Mouse (Mus musculus): ENCODE measurements around the gene Agbl3. TPM values are rescaled to one million over a fixed set of nuclear protein-coding genes. Genes with fewer than 3 reads are reported as not detected.

The Agbl3 gene
- polyA plus RNA-seq, 1 experiment, result 0.29 TPM

GRCm38 (mm10) chr6:34906125-34906524, 125.9 kb downstream of the Agbl3 start:
- Histone ChIP-seq H3K9me3 (ENCODE audit: control insufficient read depth, low read length) (no peaks in the 10 kb centered on the region), H3K36me3 (ENCODE audit: control insufficient read depth) (peaks cover 83% of the 10 kb centered on the region), H3K4me3 (replicated peaks) (no peak overlapping the region), H3K27me3 (ENCODE audit: control insufficient read depth) (no peaks in the 10 kb centered on the region), H3K4me1 (ENCODE audit: control insufficient read depth) (peaks cover 84% of the 10 kb centered on the region)
- TF ChIP-seq GATA1 (IDR thresholded peaks at IDR 0.05; ENCODE audit: low read length) (no peak), TAL1 (IDR thresholded peaks at IDR 0.05; ENCODE audit: low read length) (no peak)

GRCm38 (mm10) chr6:34906661-34907060, 126.4 kb downstream of the Agbl3 start:
- H3K4me3 ChIP-seq (replicated peaks), result peak overlapping the region; percentile 55
- H3K27me3 ChIP-seq (ENCODE audit: control insufficient read depth), result no peaks in the 10 kb centered on the region
- no peaks in the 10 kb centered on the region for H3K9me3 ChIP-seq (ENCODE audit: control insufficient read depth, low read length)
- H3K36me3 ChIP-seq (ENCODE audit: control insufficient read depth), result peaks cover 78% of the 10 kb centered on the region
- peaks cover 88% of the 10 kb centered on the region for H3K4me1 ChIP-seq (ENCODE audit: control insufficient read depth)
- TF ChIP-seq TAL1 (IDR thresholded peaks at IDR 0.05; ENCODE audit: low read length) (no peak), GATA1 (IDR thresholded peaks at IDR 0.05; ENCODE audit: low read length) (no peak)

GRCm38 (mm10) chr6:34907121-34907614, 126.9 kb downstream of the Agbl3 start:
- Histone ChIP-seq H3K4me3 (replicated peaks) (peak overlapping the region; percentile 55), H3K4me1 (ENCODE audit: control insufficient read depth) (peaks cover 87% of the 10 kb centered on the region)

GRCm38 (mm10) chr6:34907696-34908260, 127.5 kb downstream of the Agbl3 start:
- no peak for TF ChIP-seq TAL1 (IDR thresholded peaks at IDR 0.05; ENCODE audit: low read length)
- no peak for TF ChIP-seq GATA1 (IDR thresholded peaks at IDR 0.05; ENCODE audit: low read length)
- peak overlapping the region; percentile 55 for H3K4me3 ChIP-seq (replicated peaks)
- H3K36me3 ChIP-seq (ENCODE audit: control insufficient read depth), result peaks cover 67% of the 10 kb centered on the region
- peaks cover 85% of the 10 kb centered on the region for H3K4me1 ChIP-seq (ENCODE audit: control insufficient read depth)
- no peaks in the 10 kb centered on the region for H3K9me3 ChIP-seq (ENCODE audit: control insufficient read depth, low read length)
- H3K27me3 ChIP-seq (ENCODE audit: control insufficient read depth), result no peaks in the 10 kb centered on the region

More at GRCm38 (mm10) chr6:34907121-34907614, 126.9 kb downstream of the Agbl3 start:
- TF ChIP-seq GATA1 (IDR thresholded peaks at IDR 0.05; ENCODE audit: low read length) (peak; percentile 52), TAL1 (IDR thresholded peaks at IDR 0.05; ENCODE audit: low read length) (peak; percentile 67)
- no peaks in the 10 kb centered on the region for H3K27me3 ChIP-seq (ENCODE audit: control insufficient read depth)
- H3K36me3 ChIP-seq (ENCODE audit: control insufficient read depth), result peaks cover 73% of the 10 kb centered on the region
- no peaks in the 10 kb centered on the region for H3K9me3 ChIP-seq (ENCODE audit: control insufficient read depth, low read length)

Other genes with a start within 250 kb of the Agbl3 start
- gene Cald1, start 181.9 kb upstream of the Agbl3 start, polyA plus RNA-seq (2012), result 0.26 and 0.63 TPM in 2 replicates
- gene Tmem140, start 82.7 kb downstream of the Agbl3 start, polyA plus RNA-seq (2012), result 0.01 TPM in 1 of 2 replicates, not detected in the other
- gene Cyren, start 97.6 kb downstream of the Agbl3 start, polyA plus RNA-seq (2012), result 0.88 and 1.4 TPM in 2 replicates
- 6.8 and 7.5 TPM in 2 replicates for gene Wdr91, start 130.4 kb downstream of the Agbl3 start, polyA plus RNA-seq (2012)
- gene Stra8, start 139.7 kb downstream of the Agbl3 start, polyA plus RNA-seq (2012), result not detected in 2 replicates
- not detected in 2 replicates for gene Slc23a4, start 208.0 kb downstream of the Agbl3 start, polyA plus RNA-seq (2012)